Mouse (Mus musculus) limb, embryonic 11.5 days (tissue): ENCODE measurements around the gene Gins2. TPM values are rescaled to one million over a fixed set of nuclear protein-coding genes. Genes with fewer than 3 reads are reported as not detected.

ENCODE experiments used
- ATAC-seq: fragments of 200-750 bp; cut with Nextera tagmentation; 2 replicates; pipeline ENCODE4 v1.8.0; 2017; ENCODE audit warnings: low read depth; ENCODE audit not compliant: insufficient number of reproducible peaks, low FRiP score, low TSS enrichment
- DNase-seq: peaks from one replicate; pipeline ENCODE4 v3.0.0-alpha.2; 2015; ENCODE audit warnings: low spot score
- H3K27ac ChIP-seq: fragments of 300-500 bp; sonication (generic); replicated peaks from 2 replicates; pipeline ENCODE4 v1.5.1; 2014; ENCODE audit warnings: low read depth, mild to moderate bottlenecking, low read length
- H3K27me3 ChIP-seq: fragments of 300-500 bp; sonication (generic); 2 replicates; pipeline ENCODE4 v1.6.1; 2014; ENCODE audit warnings: mild to moderate bottlenecking, low read length, mixed read lengths; ENCODE audit not compliant: control insufficient read depth, insufficient read depth
- H3K36me3 ChIP-seq: fragments of 300-500 bp; sonication (generic); 2 replicates; pipeline ENCODE4 v1.6.1; 2014; ENCODE audit warnings: mild to moderate bottlenecking, low read length, moderate library complexity, mixed read lengths; ENCODE audit not compliant: control insufficient read depth, insufficient read depth
- H3K4me1 ChIP-seq: fragments of 300-500 bp; sonication (generic); 2 replicates; pipeline ENCODE4 v1.6.1; 2014; ENCODE audit warnings: low read length, mixed read lengths; ENCODE audit not compliant: control insufficient read depth, insufficient read depth
- H3K4me2 ChIP-seq: fragments of 300-500 bp; sonication (generic); 2 replicates; pipeline ENCODE4 v1.6.1; 2014; ENCODE audit warnings: low read depth, mild to moderate bottlenecking, moderate library complexity; ENCODE audit not compliant: severe bottlenecking
- H3K4me3 ChIP-seq: fragments of 300-500 bp; sonication (generic); 2 replicates; pipeline ENCODE4 v1.5.1; 2014; ENCODE audit warnings: low read depth, low read length
- H3K9ac ChIP-seq: fragments of 300-500 bp; sonication (generic); 2 replicates; pipeline ENCODE4 v1.6.1; 2014; ENCODE audit warnings: mild to moderate bottlenecking, low read length
- H3K9me3 ChIP-seq: fragments of 300-500 bp; sonication (generic); 2 replicates; pipeline ENCODE4 v1.6.1; 2016; ENCODE audit warnings: low read length; ENCODE audit not compliant: control insufficient read depth
- WGBS: fragments of 180-500 bp; shearing (Covaris S2); extraction: QIAGEN DNeasy Blood & Tissue Kit; methylation state at CpG from one replicate; pipeline ENCODE4 v1.1.7; 2014; 5-methylcytosine and 5-hydroxymethylcytosine counted together
- microRNA-seq: library from miRNA; unstranded; fragments of <30 nt; microRNA quantifications from one replicate; pipeline ENCODE4, GENCODE M21; 2016
- polyA plus RNA-seq: library from polyadenylated mRNA; unstranded; fragments of >200 nt; fragmentation: Nextera tagmentation; extraction: Ambion mirVana; gene quantifications from 2 replicates; pipeline ENCODE4 v1.2.1, GENCODE M21; 2014

The Gins2 gene
- polyA plus RNA-seq, 1 experiment from 2014 or later, result 132 TPM

GRCm38 (mm10) chr8:120529226-120529625 lies 59.9 kb downstream of the Gins2 start:
- Histone ChIP-seq H3K9ac (no peak overlapping the region), H3K27me3 (no peaks in the 10 kb centered on the region), H3K36me3 (no peaks in the 10 kb centered on the region), H3K27ac (no peak overlapping the region), H3K4me3 (no peak overlapping the region), H3K4me2 (no peak overlapping the region), H3K4me1 (peaks cover 74% of the 10 kb centered on the region), H3K9me3 (no peaks in the 10 kb centered on the region)
- ATAC-seq (no peak), DNase-seq (no peak)
- 58% methylated on average over 7 of the region's 7 CpGs for WGBS

Small RNA genes lying within 50 kb of the gene (microRNA-seq; reads per million reads assigned to microRNA genes)
- 1.5 reads per million for gene Mir7687

Other genes with a start within 250 kb of the Gins2 start
- gene 1190005I06Rik, start 58.3 kb upstream of the Gins2 start, polyA plus RNA-seq, result 4.7 and 6.2 TPM in 2 replicates
- 1.7 and 2.1 TPM in 2 replicates for gene Gm27021, start 78.8 kb upstream of the Gins2 start, polyA plus RNA-seq
- gene Cox4i1, start 78.9 kb upstream of the Gins2 start, polyA plus RNA-seq, result 876 and 921 TPM in 2 replicates
- 369 TPM in 2 replicates for gene Emc8, start 79.3 kb upstream of the Gins2 start, polyA plus RNA-seq
- gene Irf8, start 147.1 kb upstream of the Gins2 start, polyA plus RNA-seq, result 2.1 and 2.4 TPM in 2 replicates